Mouse (Mus musculus) stomach, postnatal 0 days (tissue): ENCODE data around the gene Nbea. TPM values are rescaled to one million over a fixed set of nuclear protein-coding genes. Genes with fewer than 3 reads are reported as not detected.

Source experiments
- ATAC-seq: fragments of 200-750 bp; cut with Nextera tagmentation; 2 replicates; pipeline ENCODE4 v1.8.0; 2017; ENCODE audit not compliant: low FRiP score, low TSS enrichment
- DNase-seq: peaks from one replicate; pipeline ENCODE4 v3.0.0-alpha.2; 2016; ENCODE audit warnings: low spot score
- H3K27ac ChIP-seq: fragments of 300-500 bp; sonication (generic); replicated peaks from 2 replicates; pipeline ENCODE4 v1.5.1; 2014; ENCODE audit warnings: mild to moderate bottlenecking, control low read depth
- H3K27me3 ChIP-seq: fragments of 300-500 bp; sonication (generic); 2 replicates; pipeline ENCODE4 v1.6.1; 2014; ENCODE audit warnings: low read length; ENCODE audit not compliant: control insufficient read depth, insufficient read depth
- H3K36me3 ChIP-seq: fragments of 300-500 bp; sonication (generic); 2 replicates; pipeline ENCODE4 v1.6.1; 2014; ENCODE audit warnings: low read length, mixed read lengths; ENCODE audit not compliant: control insufficient read depth, insufficient read depth
- H3K4me1 ChIP-seq: fragments of 300-500 bp; sonication (generic); replicated peaks from 2 replicates; pipeline ENCODE4 v1.6.1; 2014; ENCODE audit warnings: antibody characterized with exemption; ENCODE audit not compliant: control insufficient read depth, insufficient read depth
- H3K4me2 ChIP-seq: fragments of 300-500 bp; sonication (generic); replicated peaks from 2 replicates; pipeline ENCODE4 v1.6.1; 2014; ENCODE audit warnings: low read depth, mild to moderate bottlenecking, control low read depth, moderate library complexity
- H3K4me3 ChIP-seq: fragments of 300-500 bp; sonication (generic); 2 replicates; pipeline ENCODE4 v1.5.1; 2014; ENCODE audit warnings: low read depth, low read length, control low read depth
- H3K9ac ChIP-seq: fragments of 300-500 bp; sonication (generic); 2 replicates; pipeline ENCODE4 v1.6.1; 2014; ENCODE audit warnings: mild to moderate bottlenecking, low read length, control low read depth, mixed read lengths
- H3K9me3 ChIP-seq: fragments of 300-500 bp; sonication (generic); 2 replicates; pipeline ENCODE4 v1.6.1; 2016; ENCODE audit warnings: low read length; ENCODE audit not compliant: control insufficient read depth
- CTCF ChIP-seq: IDR thresholded peaks from 2 replicates; pipeline ENCODE4 v1.5.1; 2016; ENCODE audit warnings: antibody characterized with exemption, low read depth, mild to moderate bottlenecking, moderate library complexity
- EP300 ChIP-seq: optimal IDR thresholded peaks from 2 replicates; pipeline ENCODE3; 2016; ENCODE audit warnings: antibody characterized with exemption
- WGBS: fragments of 180-500 bp; shearing (Covaris S2); extraction: QIAGEN DNeasy Blood & Tissue Kit; methylation state at CpG from one replicate; pipeline ENCODE4 v1.1.7; 2014; 5-methylcytosine and 5-hydroxymethylcytosine counted together
- polyA plus RNA-seq: library from polyadenylated mRNA; unstranded; fragments of >200 nt; fragmentation: Nextera tagmentation; extraction: Ambion mirVana; gene quantifications from 2 replicates; pipeline ENCODE4 v1.2.1, GENCODE M21; 2015

Nbea gene
- polyA plus RNA-seq, 1 experiment from 2014 or later = 4.3 TPM

DNA sequence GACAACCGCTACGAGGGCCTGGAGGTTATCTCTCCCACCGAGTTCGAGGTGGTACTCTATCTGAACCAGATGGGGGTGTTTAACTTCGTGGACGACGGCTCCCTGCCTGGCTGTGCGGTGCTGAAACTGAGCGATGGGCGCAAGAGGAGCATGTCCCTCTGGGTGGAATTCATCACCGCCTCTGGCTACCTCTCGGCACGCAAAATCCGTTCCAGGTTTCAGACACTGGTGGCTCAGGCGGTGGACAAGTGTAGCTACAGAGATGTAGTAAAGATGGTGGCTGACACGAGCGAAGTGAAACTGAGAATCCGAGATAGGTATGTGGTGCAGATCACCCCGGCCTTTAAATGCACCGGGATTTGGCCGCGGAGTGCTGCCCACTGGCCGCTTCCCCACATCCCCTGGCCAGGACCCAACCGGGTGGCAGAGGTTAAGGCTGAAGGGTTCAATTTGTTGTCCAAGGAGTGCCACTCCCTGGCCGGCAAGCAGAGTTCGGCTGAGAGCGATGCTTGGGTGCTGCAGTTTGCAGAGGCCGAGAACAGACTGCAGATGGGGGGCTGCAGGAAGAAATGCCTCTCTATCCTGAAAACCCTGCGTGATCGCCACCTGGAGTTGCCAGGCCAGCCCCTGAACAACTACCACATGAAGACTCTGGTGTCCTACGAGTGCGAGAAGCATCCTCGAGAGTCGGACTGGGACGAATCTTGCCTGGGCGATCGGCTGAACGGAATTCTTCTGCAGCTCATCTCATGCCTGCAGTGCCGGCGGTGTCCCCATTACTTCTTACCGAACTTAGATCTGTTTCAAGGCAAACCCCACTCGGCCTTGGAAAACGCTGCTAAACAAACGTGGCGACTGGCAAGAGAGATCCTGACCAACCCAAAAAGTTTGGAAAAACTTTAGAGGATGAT lies 400.1 kb downstream of the Nbea start:
- H3K4me3 ChIP-seq = peak overlapping the region; percentile 26
- H3K27me3 ChIP-seq = peaks cover 4% of the 10 kb centered on the region; the same call in 1 of the 2 replicates
- WGBS = 44% methylated on average over 45 of the region's 45 CpGs
- H3K27ac ChIP-seq = no peak overlapping the region
- H3K4me2 ChIP-seq = peak overlapping the region; percentile 34
- 0 out of 2 replicates have a peak overlapping the region, but pooled peaks have one; percentile 1 for H3K9ac ChIP-seq
- H3K36me3 ChIP-seq = no peaks in the 10 kb centered on the region
- no peak for TF ChIP-seq CTCF
- no peaks in the 10 kb centered on the region for H3K4me1 ChIP-seq
- 0 out of 2 replicates have a peak, but pooled peaks have one; percentile 35 for ATAC-seq
- DNase-seq = no peak
- H3K9me3 ChIP-seq = no peaks in the 10 kb centered on the region

DNA sequence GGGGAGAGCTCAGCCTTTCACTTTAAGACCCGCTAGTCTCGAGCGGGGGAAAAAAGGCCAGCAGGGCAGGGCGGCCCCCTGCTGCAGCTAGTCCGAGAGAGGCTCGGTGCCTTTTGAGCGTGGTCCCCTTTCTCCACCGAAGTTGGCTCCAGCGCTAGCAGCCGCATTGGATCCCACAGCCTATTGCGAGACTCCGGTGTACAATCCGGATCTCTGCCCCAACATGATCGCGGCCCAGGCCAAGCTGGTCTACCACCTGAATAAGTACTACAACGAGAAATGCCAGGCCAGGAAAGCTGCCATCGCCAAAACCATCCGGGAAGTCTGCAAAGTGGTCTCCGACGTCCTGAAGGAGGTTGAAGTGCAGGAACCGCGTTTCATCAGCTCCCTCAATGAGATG lies 400.7 kb downstream of the Nbea start:
- Histone ChIP-seq H3K9ac (no peak overlapping the region), H3K36me3 (no peaks in the 10 kb centered on the region), H3K4me2 (peak overlapping the region; percentile 34), H3K4me1 (no peaks in the 10 kb centered on the region), H3K27ac (0 out of 2 replicates have a peak overlapping the region, but pooled peaks have one; percentile 40), H3K9me3 (no peaks in the 10 kb centered on the region), H3K27me3 (peaks cover 4% of the 10 kb centered on the region; the same call in 1 of the 2 replicates), H3K4me3 (peak overlapping the region; percentile 26)
- DNase-seq = peak; percentile 33
- ATAC-seq = no peak
- WGBS = 33% methylated on average over 22 of the region's 22 CpGs
- TF ChIP-seq CTCF (no peak), EP300 (no peak)

DNA sequence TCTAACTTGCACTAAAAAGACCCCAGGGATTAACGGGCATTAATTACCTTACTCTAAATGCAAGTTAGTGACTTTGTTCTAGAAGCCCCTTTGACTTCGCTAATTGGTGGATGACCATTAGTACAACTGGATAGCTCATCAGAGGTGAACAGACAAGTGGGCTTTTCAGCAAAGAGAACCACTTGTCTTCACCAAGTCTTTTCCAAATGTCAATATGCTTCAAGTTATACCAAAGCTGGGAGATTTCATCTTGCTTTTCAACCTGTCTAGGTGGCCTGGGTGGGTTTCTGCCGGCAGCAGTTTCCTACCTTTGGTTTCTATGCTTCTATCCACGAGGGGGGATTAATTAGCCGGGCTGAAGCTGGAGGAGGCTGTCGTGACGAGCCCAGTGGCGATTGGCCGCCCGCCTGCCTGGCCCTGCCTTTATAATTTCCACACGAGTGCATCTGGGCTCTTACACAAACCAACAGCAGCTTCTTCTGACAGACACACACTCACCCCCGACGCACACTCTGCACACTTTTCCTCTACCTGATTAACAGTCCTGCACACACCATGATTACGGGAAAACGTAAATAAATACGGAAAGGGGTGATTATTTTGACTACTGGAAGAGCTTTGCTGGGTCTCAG lies 401.3 kb downstream of the Nbea start, which contains the start of gene Mab21l1:
Gene Mab21l1, plus strand, starts transcription at position 455 of the 632 bp plus-strand sequence.
- H3K27me3 ChIP-seq = peaks cover 4% of the 10 kb centered on the region; the same call in 1 of the 2 replicates
- no peaks in the 10 kb centered on the region for H3K4me1 ChIP-seq
- peak within 1 kb of the TSS; percentile 26 for H3K4me3 ChIP-seq
- H3K27ac ChIP-seq = 0 out of 2 replicates have a peak within 1 kb of the TSS, but pooled peaks have one; percentile 40
- 0 out of 2 replicates have a peak within 1 kb of the TSS, but pooled peaks have one; percentile 1 for H3K9ac ChIP-seq
- ATAC-seq (no peak), DNase-seq (peak; percentile 27)
- whole genome bisulfite sequencing = 42% methylated on average over 16 of the region's 16 CpGs
- peak within 1 kb of the TSS; percentile 34 for H3K4me2 ChIP-seq
- TF ChIP-seq EP300 = no peak
- no peak for TF ChIP-seq CTCF
- H3K9me3 ChIP-seq = no peaks in the 10 kb centered on the region
- H3K36me3 ChIP-seq = no peaks in the 10 kb centered on the region

DNA sequence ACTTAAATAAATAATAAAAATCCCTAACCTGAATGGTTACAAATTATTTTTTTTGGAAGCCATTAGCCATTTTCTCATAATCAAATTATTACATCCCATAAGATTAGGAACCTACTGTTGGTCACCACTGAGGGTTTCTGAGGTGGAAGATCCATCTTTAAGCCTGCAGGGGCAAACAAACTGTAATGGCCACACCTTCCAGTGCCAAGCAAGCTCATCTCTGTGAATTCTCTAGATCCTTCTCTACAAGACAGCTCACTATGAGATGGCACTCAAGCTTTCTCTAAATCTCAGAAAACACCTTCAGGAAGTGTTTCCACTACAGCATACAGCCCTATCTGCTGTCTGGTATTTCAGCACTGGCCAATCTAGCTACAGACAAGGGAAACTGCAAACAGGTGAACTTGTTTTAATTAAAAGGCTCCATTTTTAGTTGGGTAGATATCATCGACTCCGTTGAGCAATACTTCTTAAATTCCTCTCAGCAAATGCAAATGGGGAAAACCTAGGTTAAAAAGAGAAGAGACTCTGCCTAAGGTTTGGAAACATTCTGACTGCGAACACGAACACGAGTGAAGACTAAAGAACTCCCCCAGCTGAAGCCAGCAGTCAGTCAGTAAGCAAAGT lies 402.0 kb downstream of the Nbea start:
- no peak overlapping the region for H3K4me3 ChIP-seq
- 57% methylated on average over 5 of the region's 5 CpGs for WGBS
- H3K4me2 ChIP-seq = no peak overlapping the region
- H3K4me1 ChIP-seq = no peaks in the 10 kb centered on the region
- H3K9me3 ChIP-seq = no peaks in the 10 kb centered on the region
- TF ChIP-seq EP300 = no peak
- TF ChIP-seq CTCF = no peak
- H3K36me3 ChIP-seq = no peaks in the 10 kb centered on the region
- ATAC-seq = no peak
- no peak overlapping the region for H3K27ac ChIP-seq
- peaks cover 4% of the 10 kb centered on the region; the same call in 1 of the 2 replicates for H3K27me3 ChIP-seq
- DNase-seq = no peak
- H3K9ac ChIP-seq = no peak overlapping the region

DNA sequence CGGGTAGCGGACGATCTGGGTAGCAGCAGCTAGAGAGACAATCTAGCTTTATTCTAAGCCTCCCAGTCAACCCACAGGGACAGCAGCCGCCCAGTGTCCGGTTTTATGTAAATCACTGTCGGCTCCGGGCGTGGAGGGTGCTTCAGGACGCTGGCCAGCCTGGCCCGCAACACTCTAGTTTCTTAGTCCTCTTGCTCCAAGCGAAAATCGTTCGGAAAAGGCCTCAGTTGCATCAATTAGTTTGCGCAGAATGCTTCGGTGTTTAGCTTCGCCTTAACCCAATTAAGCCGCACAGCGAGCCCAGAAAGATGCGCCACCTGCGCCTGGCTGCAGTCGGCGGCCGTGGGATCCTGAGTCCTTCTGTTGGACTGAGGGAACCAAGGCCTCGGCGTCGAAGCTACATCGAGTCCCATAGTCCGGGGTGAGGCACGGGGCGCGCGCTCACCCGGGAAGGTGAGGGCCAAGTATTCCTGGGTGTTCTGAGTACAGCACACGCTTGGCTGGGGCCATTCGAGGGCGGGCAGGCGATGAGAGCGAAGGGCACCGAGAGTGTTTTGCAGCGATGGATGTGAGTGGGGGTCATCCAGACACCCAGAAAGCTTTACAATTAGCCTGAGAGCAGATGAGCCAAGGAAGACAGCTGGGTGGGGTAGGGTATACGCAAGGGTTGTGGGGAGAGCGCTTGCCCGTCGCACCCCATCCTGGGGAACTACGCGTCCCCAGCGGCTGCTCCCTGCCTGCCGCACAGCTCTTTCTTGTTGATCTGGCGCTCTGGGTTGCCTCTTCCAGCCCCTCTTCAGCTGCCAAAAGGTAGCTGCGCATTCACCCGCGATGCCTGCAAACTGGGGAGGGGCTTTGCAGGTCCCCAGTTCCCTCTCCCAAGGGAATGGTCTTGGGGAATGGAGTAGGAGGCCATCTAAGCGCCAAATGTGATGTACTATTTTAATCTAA lies 403.1 kb downstream of the Nbea start:
- Histone ChIP-seq H3K4me2 (peak overlapping the region; percentile 8; the same call in 1 of the 2 replicates), H3K4me1 (no peaks in the 10 kb centered on the region), H3K27me3 (peaks cover 4% of the 10 kb centered on the region; the same call in 1 of the 2 replicates), H3K36me3 (no peaks in the 10 kb centered on the region), H3K4me3 (peak overlapping the region; percentile 12; the same call in 1 of the 2 replicates), H3K9ac (no peak overlapping the region), H3K27ac (no peak overlapping the region), H3K9me3 (no peaks in the 10 kb centered on the region)
- TF ChIP-seq CTCF (no peak), EP300 (no peak)
- no peak for ATAC-seq
- WGBS = 25% methylated on average over 49 of the region's 53 CpGs
- peak; percentile 25 for DNase-seq
